Mouse (Mus musculus) cortical plate, adult 2 months (tissue): ENCODE measurements around the gene Spint5. TPM values are rescaled to one million over a fixed set of nuclear protein-coding genes. Genes with fewer than 3 reads are reported as not detected.

Experiments
- H3K27ac ChIP-seq: fragments of 200-500 bp; 2 replicates; pipeline ENCODE4 v1.5.1; 2012; ENCODE audit warnings: low read length, control low read depth, inconsistent platforms; ENCODE audit not compliant: insufficient read depth
- H3K4me1 ChIP-seq: fragments of 200-500 bp; 2 replicates; pipeline ENCODE4 v1.6.1; 2011; ENCODE audit warnings: low read length; ENCODE audit not compliant: control insufficient read depth, insufficient read depth
- H3K4me3 ChIP-seq: fragments of 200-500 bp; 2 replicates; pipeline ENCODE4 v1.5.1; 2011; ENCODE audit warnings: mild to moderate bottlenecking, low read length, control low read depth; ENCODE audit not compliant: insufficient read depth
- CTCF ChIP-seq: fragments of 200-500 bp; IDR thresholded peaks from 2 replicates; pipeline ENCODE4 v1.5.1; 2011; ENCODE audit warnings: mild to moderate bottlenecking, control low read depth, low read length; ENCODE audit not compliant: insufficient read depth; ENCODE audit errors: extremely low read depth
- POLR2A ChIP-seq: fragments of 200-500 bp; IDR thresholded peaks from 2 replicates; pipeline ENCODE4 v1.6.1; 2011; ENCODE audit warnings: mild to moderate bottlenecking, low read length, control low read depth; ENCODE audit not compliant: insufficient read depth; ENCODE audit errors: extremely low read depth
- polyA plus RNA-seq: library from polyadenylated mRNA; depleted of rRNA; stranded (reverse); fragments of >200 nt; gene quantifications from 2 replicates; pipeline ENCODE4 v1.2.3, GENCODE M21; 2012

Spint5 gene
- polyA plus RNA-seq, 1 experiment: not detected

DNA sequence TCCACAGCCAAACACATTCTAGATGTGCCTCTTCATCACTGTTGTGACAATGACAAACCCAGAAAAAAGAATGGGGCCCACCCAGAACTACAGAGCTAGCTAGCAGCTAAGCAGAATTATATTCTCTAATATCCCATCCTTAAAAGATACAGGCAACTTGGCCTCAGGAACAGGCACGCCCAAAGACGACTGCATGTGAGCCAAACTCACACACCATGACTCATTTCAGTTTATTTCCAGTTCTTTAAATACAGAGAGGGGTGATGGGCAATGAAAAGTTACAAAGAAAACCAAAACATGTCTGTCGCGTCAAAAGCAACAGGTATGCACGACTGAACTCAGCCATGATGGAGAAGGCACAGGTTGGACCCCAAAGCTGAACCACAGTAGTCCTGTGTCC is 20.3 kb downstream of the Spint5 start:
- no peak overlapping the region for H3K27ac ChIP-seq
- no peaks in the 10 kb centered on the region for H3K4me1 ChIP-seq
- H3K4me3 ChIP-seq: no peak overlapping the region
- TF ChIP-seq CTCF: no peak
- TF ChIP-seq POLR2A: no peak

DNA sequence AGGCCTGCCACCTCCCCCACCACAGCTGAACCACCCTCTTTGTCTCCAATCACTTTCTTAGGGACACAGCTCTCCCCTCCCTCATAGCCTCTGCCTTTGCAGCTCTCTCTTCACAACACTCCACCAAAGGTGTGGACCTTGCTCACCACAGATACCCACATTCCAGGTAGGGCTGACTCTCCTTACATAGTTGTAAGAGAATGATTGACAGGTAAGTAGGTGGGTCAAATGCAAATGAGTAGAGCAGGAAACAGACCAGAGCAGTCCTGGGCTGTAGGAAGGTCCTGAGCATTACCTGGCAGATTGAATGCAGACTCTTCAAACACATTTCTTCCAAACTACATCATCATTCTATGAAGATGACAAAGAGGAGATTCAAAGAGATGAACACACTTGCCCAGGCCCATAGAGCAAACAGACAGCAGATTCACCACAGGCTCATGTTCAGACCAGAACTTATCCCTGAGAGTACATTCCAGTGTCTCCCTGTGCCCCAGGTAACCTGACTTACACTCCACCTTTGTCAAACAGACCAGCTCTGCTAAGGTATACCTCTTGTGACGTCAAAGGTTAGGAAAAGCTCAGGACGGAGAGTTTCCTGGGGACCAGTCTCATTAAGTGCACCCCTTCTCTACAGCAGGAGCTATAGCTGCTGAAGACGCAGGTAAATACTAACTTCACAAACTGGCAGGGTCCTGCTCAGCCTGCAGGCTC is 22.4 kb downstream of the Spint5 start:
- Histone ChIP-seq H3K27ac (no peak overlapping the region), H3K4me1 (no peaks in the 10 kb centered on the region)
- TF ChIP-seq POLR2A (no peak), CTCF (no peak)

DNA sequence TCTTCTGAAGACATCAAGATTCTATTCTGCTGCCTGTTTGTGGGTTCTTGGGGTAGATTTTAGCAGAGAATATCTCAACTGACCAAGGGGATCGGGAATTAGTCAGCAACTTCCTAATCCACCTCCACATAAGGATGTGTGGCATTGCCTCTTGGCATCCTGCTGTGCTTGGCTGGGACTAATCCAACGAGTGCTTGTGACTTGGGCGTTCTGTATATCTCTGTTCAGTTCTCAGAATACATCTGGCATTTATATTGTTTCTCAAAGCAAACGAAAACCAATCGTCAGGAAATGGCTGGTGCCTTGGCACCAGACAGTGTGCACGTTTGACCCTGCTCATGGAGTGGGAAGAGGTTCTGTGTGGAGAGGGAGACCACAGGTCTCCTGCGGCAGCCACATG is 24.8 kb downstream of the Spint5 start:
- TF ChIP-seq POLR2A (no peak), CTCF (no peak)
- Histone ChIP-seq H3K27ac (no peak overlapping the region), H3K4me1 (0 out of 2 replicates have a peak, but pooled peaks cover under 1% of the 10 kb centered on the region), H3K4me3 (no peak overlapping the region)

More for the DNA sequence above, 22.4 kb downstream of the Spint5 start:
- no peak overlapping the region for H3K4me3 ChIP-seq

DNA sequence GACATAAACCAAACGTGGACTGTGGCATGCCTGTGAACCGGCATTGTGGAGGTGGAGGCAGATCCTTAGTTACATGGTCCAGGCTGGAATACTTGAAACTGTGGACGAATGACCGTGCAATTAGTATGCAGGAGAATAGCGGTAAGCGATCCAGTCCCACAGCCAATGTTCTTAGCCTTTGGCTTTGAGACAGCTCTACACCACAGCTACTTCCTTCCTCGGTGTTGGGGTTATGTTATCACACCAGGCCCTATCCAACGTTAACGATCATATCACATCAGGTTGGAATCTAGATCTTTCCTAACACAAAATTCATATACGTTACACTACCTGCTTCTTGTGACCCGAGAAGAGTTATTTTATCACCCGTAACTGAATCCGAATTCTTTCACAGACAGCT is 29.9 kb downstream of the Spint5 start:
- H3K27ac ChIP-seq: no peak overlapping the region

DNA sequence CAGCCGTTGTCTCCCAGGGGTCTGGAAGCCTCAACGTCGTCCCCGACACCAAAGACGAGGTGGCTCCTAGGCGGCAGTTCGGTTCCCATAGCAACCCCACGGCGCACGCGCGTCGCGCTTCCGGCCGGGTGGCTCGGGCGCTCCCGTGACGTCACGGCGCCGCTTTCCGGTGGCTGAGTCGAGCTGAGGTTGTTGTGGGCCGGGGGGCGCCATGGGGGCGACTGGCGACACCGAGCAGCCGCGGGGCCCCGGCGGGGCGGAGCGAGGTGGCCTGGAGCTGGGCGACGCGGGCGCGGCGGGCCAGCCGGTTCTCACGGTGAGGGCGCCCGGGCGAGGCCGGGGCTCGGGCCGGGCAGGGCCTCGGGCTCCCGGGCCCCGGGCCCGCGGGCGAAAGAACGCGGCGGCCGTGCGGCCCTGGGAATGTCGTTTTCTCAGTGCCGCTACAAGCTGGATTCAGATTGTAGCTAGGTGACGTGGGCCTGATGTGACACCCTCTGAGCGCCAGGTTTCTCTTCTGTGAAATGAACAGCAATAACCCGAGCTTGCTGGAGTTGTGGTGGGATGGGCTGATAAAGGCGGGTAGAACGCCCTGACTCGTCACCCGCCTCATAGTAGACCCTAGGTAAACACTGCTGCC is 30.9 kb downstream of the Spint5 start, which contains the start of the genes Wfdc3 and Dnttip1:
Gene Wfdc3 (minus strand): TSS at position 89 of the 637 bp plus-strand sequence.
Gene Dnttip1 (plus strand): TSS at position 141 of the 637 bp plus-strand sequence.
- Histone ChIP-seq H3K4me3 (peak within 1 kb of the TSS; percentile 67), H3K4me1 (peaks cover 7% of the 10 kb centered on the region; the same call in 1 of the 2 replicates), H3K27ac (0 out of 2 replicates have a peak within 1 kb of the TSS, but pooled peaks have one; percentile 6)
- TF ChIP-seq CTCF (no peak), POLR2A (peak; percentile 80)

More for the DNA sequence above, 29.9 kb downstream of the Spint5 start:
- Histone ChIP-seq H3K4me1 (peaks cover 7% of the 10 kb centered on the region; the same call in 1 of the 2 replicates), H3K4me3 (peak overlapping the region; percentile 67)
- TF ChIP-seq POLR2A (no peak), CTCF (no peak)

DNA sequence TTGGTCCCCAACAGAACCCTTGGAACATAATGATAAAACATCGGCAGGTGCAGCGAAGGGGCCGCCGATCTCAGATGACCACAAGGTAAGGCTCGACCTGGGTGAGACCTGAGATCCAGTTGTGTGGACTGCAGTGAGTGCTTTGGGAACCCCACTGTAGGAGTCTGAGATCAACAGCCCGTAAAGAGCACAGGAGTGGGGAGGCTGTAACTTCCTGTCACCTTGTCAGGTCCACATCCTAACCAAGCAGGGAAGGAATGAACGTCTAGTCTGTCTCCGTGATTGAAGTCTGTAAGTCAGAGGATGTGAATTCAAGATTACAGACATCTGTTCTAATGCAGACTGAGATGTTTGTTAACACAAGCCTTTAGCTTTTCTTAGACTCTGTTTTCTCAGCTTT is 31.6 kb downstream of the Spint5 start:
- no peak for TF ChIP-seq POLR2A
- no peak for TF ChIP-seq CTCF
- Histone ChIP-seq H3K4me1 (peaks cover 7% of the 10 kb centered on the region; the same call in 1 of the 2 replicates), H3K4me3 (peak overlapping the region; percentile 67), H3K27ac (no peak overlapping the region)

DNA sequence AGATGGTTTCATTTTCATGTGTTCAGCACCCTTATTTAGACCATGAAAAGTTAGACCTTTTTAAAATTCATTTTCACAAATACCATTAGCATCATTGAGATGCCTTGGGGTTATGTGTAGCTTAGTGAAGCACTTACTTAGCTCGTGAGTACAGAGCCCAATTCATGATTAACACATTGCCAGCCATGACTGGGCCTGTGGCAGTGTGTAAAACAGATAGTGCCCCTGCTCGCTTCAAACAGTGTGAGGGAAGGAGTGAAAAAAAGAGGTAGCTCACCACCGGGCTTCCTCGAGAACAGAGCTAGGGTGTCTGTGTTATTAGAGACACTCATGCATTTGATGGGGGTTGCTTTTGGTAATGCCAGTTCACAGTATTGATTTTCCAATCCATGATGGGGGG is 33.1 kb downstream of the Spint5 start:
- TF ChIP-seq CTCF (no peak), POLR2A (no peak)
- H3K4me3 ChIP-seq: no peak overlapping the region
- no peak overlapping the region for H3K27ac ChIP-seq
- peaks cover 7% of the 10 kb centered on the region; the same call in 1 of the 2 replicates for H3K4me1 ChIP-seq

DNA sequence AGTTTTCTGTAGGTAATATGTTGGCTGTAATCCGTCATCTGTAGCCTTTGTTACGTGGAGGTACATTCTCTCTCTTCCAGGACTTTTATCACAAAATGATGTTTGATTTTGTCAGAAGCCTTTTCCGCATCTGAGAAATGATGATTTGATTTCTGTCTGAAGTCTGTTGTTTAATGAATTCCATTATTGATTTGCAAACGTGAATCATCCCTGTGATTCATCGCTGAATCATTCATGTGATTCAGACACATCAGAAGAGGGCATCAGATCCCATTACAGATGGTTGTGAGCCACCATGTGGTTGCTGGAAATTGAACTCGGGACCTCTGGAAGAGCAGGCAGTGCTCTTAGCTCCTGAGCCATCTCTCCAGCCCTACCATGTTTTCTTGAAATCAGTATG is 33.9 kb downstream of the Spint5 start:
- Histone ChIP-seq H3K4me3 (no peak overlapping the region), H3K27ac (no peak overlapping the region), H3K4me1 (peaks cover 7% of the 10 kb centered on the region; the same call in 1 of the 2 replicates)
- TF ChIP-seq POLR2A: no peak
- TF ChIP-seq CTCF: no peak

DNA sequence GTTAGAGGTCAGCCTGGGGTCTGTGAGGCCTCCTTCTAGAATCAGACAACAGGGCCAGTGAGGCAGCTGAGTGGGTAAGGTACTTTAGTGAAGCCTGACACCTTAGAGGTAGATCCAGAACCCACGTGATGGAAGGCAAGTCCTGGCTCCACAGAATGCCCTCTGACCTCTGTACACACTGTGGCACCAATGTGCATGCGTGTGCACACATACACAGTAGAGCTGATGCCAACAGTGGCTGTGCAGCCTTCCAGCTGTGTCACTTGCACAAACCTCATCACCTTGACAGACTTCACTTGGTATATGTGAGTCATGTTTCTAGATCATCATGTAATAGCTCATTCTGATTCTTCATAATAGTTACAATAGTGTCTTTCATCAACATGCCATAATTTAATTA is 37.3 kb downstream of the Spint5 start:
- Histone ChIP-seq H3K4me1 (peaks cover 1% of the 10 kb centered on the region; the same call in 1 of the 2 replicates), H3K27ac (no peak overlapping the region), H3K4me3 (no peak overlapping the region)
- no peak for TF ChIP-seq POLR2A
- TF ChIP-seq CTCF: no peak

DNA sequence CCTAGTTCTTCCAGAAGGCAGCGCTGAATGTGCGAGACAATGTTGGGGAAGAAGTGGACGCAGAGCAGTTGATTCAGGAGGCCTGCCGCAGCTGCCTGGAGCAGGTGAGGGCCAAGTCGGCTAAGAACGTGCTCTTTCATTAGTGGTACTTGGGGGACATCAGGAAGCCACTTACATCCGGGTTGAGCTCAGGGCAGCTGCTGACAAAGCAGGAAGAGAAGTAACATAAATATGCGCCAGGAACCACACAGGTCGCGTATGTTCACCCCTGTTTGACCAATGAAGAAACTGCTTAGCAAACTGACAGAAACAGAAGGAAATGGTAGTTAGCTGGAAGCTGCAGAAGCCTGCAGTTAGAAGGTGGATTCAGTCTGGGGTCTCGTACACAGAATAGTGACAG is 39.0 kb downstream of the Spint5 start:
- Histone ChIP-seq H3K4me3 (no peak overlapping the region), H3K4me1 (no peaks in the 10 kb centered on the region), H3K27ac (no peak overlapping the region)
- TF ChIP-seq CTCF (no peak), POLR2A (no peak)
